Mouse (Mus musculus) cerebral cortex, adult 2 months (tissue): ENCODE measurements around the gene Gm21637.

Source experiments
- WGBS: fragments of 180-500 bp; shearing (Covaris S2); methylation state at CpG from one replicate; pipeline ENCODE4 v1.1.7; 2018; 5-methylcytosine and 5-hydroxymethylcytosine counted together

Gm21637 gene

GRCm38 (mm10) chrX:31961744-31962143 lies at the start of gene Gm21637:
Gene Gm21637, plus strand, starts transcription at chrX:31962044.
- WGBS, result no CpG with 5 or more reads among the region's 1 CpGs
